Mouse (Mus musculus): ENCODE results near the gene Pigs. TPM values are rescaled to one million over a fixed set of nuclear protein-coding genes. Genes with fewer than 3 reads are reported as not detected.
A peak's percentile ranks its signal among the peaks of the same experiment; 100 is the strongest.

Gene Pigs
- polyA plus RNA-seq, 1 experiment from 2014 or later, result 88.9 TPM

- H3K9me3 ChIP-seq, result no peaks in the 10 kb centered on the region
- 1% methylated on average over 55 of the region's 66 CpGs for WGBS
- peak within 1 kb of the TSS; percentile 89 for H3K4me2 ChIP-seq (replicated peaks)
- peak within 1 kb of the TSS; percentile 91 for H3K4me3 ChIP-seq
- no peaks in the 10 kb centered on the region for H3K27me3 ChIP-seq
- H3K27ac ChIP-seq, result peak within 1 kb of the TSS; percentile 93
- peaks cover 46% of the 10 kb centered on the region for H3K36me3 ChIP-seq
- peak; percentile 89 for ATAC-seq (ENCODE audit: low FRiP score, low read depth)
- H3K9ac ChIP-seq, result peak within 1 kb of the TSS; percentile 96
- peaks cover 37% of the 10 kb centered on the region for H3K4me1 ChIP-seq
Observed at GRCm38 (mm10) chr11:78343381-78344327, 15.4 kb downstream of the Pigs start, which contains the start of gene Unc119. TSS of gene Unc119 (plus strand) at chr11:78343482.

GRCm38 (mm10) chr11:78344328-78344889, 16.2 kb downstream of the Pigs start:
- Histone ChIP-seq H3K4me3 (peak overlapping the region; percentile 91), H3K4me1 (peaks cover 38% of the 10 kb centered on the region), H3K9ac (peak overlapping the region; percentile 96), H3K9me3 (no peaks in the 10 kb centered on the region), H3K27ac (peak overlapping the region; percentile 93; the same call in 1 of the 2 replicates), H3K36me3 (peaks cover 46% of the 10 kb centered on the region), H3K27me3 (no peaks in the 10 kb centered on the region), H3K4me2 (replicated peaks) (peak overlapping the region; percentile 89)
- WGBS, result 79% methylated on average over 6 of the region's 6 CpGs
- no peak for ATAC-seq (ENCODE audit: low FRiP score, low read depth)

- Histone ChIP-seq H3K4me2 (replicated peaks) (peak overlapping the region; percentile 89), H3K36me3 (peaks cover 43% of the 10 kb centered on the region), H3K27ac (peak overlapping the region; percentile 52; the same call in 1 of the 2 replicates), H3K9ac (peak overlapping the region; percentile 55), H3K27me3 (no peaks in the 10 kb centered on the region), H3K9me3 (no peaks in the 10 kb centered on the region), H3K4me3 (peak overlapping the region; percentile 91), H3K4me1 (peaks cover 45% of the 10 kb centered on the region)
- WGBS, result 66% methylated on average over 8 of the region's 8 CpGs
- ATAC-seq (ENCODE audit: low FRiP score, low read depth), result no peak
Observed at GRCm38 (mm10) chr11:78344890-78345715, 16.9 kb downstream of the Pigs start.

GRCm38 (mm10) chr11:78345801-78346200, 17.6 kb downstream of the Pigs start:
- WGBS, result 79% methylated on average over 7 of the region's 7 CpGs
- H3K4me2 ChIP-seq (replicated peaks), result peak overlapping the region; percentile 89; the same call in 1 of the 2 replicates
- no peak for ATAC-seq (ENCODE audit: low FRiP score, low read depth)
- peak overlapping the region; percentile 22; the same call in 1 of the 2 replicates for H3K27ac ChIP-seq
- peak overlapping the region; percentile 50; the same call in 1 of the 2 replicates for H3K9ac ChIP-seq
- H3K4me1 ChIP-seq, result peaks cover 45% of the 10 kb centered on the region
- H3K9me3 ChIP-seq, result no peaks in the 10 kb centered on the region
- peaks cover 36% of the 10 kb centered on the region for H3K36me3 ChIP-seq
- H3K27me3 ChIP-seq, result no peaks in the 10 kb centered on the region
- no peak overlapping the region for H3K4me3 ChIP-seq

GRCm38 (mm10) chr11:78346326-78347069, 18.3 kb downstream of the Pigs start:
- Histone ChIP-seq H3K9ac (peak overlapping the region; percentile 45; the same call in 1 of the 2 replicates), H3K36me3 (peaks cover 30% of the 10 kb centered on the region), H3K27me3 (no peaks in the 10 kb centered on the region), H3K4me1 (peaks cover 45% of the 10 kb centered on the region), H3K4me2 (replicated peaks) (0 out of 2 replicates have a peak overlapping the region, but pooled peaks have one; percentile 89), H3K4me3 (no peak overlapping the region), H3K9me3 (no peaks in the 10 kb centered on the region), H3K27ac (no peak overlapping the region)
- WGBS, result 72% methylated on average over 6 of the region's 6 CpGs
- ATAC-seq (ENCODE audit: low FRiP score, low read depth), result no peak

- ATAC-seq (ENCODE audit: low FRiP score, low read depth), result no peak
- Histone ChIP-seq H3K9me3 (no peaks in the 10 kb centered on the region), H3K27me3 (no peaks in the 10 kb centered on the region), H3K4me2 (replicated peaks) (no peak overlapping the region), H3K27ac (no peak overlapping the region), H3K4me1 (peaks cover 45% of the 10 kb centered on the region), H3K36me3 (peaks cover 26% of the 10 kb centered on the region), H3K4me3 (no peak overlapping the region), H3K9ac (no peak overlapping the region)
- WGBS, result 94% methylated on average over 10 of the region's 10 CpGs
Observed at GRCm38 (mm10) chr11:78347070-78347754, 19.0 kb downstream of the Pigs start.

GRCm38 (mm10) chr11:78347908-78348307, 19.7 kb downstream of the Pigs start:
- Histone ChIP-seq H3K27ac (no peak overlapping the region), H3K4me2 (replicated peaks) (no peak overlapping the region), H3K4me1 (peaks cover 43% of the 10 kb centered on the region), H3K36me3 (peaks cover 26% of the 10 kb centered on the region), H3K27me3 (no peaks in the 10 kb centered on the region), H3K9me3 (no peaks in the 10 kb centered on the region), H3K9ac (no peak overlapping the region), H3K4me3 (no peak overlapping the region)
- ATAC-seq (ENCODE audit: low FRiP score, low read depth), result no peak
- WGBS, result 75% methylated on average over 9 of the region's 9 CpGs

- whole genome bisulfite sequencing, result 61% methylated on average over 7 of the region's 7 CpGs
- Histone ChIP-seq H3K27me3 (no peaks in the 10 kb centered on the region), H3K4me3 (no peak overlapping the region), H3K36me3 (peaks cover 26% of the 10 kb centered on the region), H3K27ac (no peak overlapping the region), H3K4me1 (peaks cover 41% of the 10 kb centered on the region), H3K9me3 (no peaks in the 10 kb centered on the region), H3K9ac (no peak overlapping the region), H3K4me2 (replicated peaks) (no peak overlapping the region)
- ATAC-seq (ENCODE audit: low FRiP score, low read depth), result no peak
Observed at GRCm38 (mm10) chr11:78348474-78348873, 20.3 kb downstream of the Pigs start.

GRCm38 (mm10) chr11:78349441-78350358, 21.5 kb downstream of the Pigs start:
- H3K27ac ChIP-seq, result 0 out of 2 replicates have a peak overlapping the region, but pooled peaks have one; percentile 22
- H3K4me1 ChIP-seq, result peaks cover 33% of the 10 kb centered on the region
- no peak overlapping the region for H3K4me2 ChIP-seq (replicated peaks)

GRCm38 (mm10) chr11:78353081-78353480, 24.9 kb downstream of the Pigs start:
- no peak overlapping the region for H3K4me3 ChIP-seq
- no peaks in the 10 kb centered on the region for H3K9me3 ChIP-seq
- ATAC-seq (ENCODE audit: low FRiP score, low read depth), result no peak
- H3K27me3 ChIP-seq, result no peaks in the 10 kb centered on the region
- H3K27ac ChIP-seq, result no peak overlapping the region
- H3K4me2 ChIP-seq (replicated peaks), result no peak overlapping the region
- WGBS, result 92% methylated on average over 1 of the region's 1 CpGs
- H3K36me3 ChIP-seq, result peaks cover 17% of the 10 kb centered on the region
- H3K9ac ChIP-seq, result no peak overlapping the region
- 0 out of 2 replicates have a peak, but pooled peaks cover 8% of the 10 kb centered on the region for H3K4me1 ChIP-seq

More at GRCm38 (mm10) chr11:78349441-78350358, 21.5 kb downstream of the Pigs start:
- peaks cover 26% of the 10 kb centered on the region for H3K36me3 ChIP-seq
- 89% methylated on average over 4 of the region's 4 CpGs for WGBS
- H3K9ac ChIP-seq, result 0 out of 2 replicates have a peak overlapping the region, but pooled peaks have one; percentile 25
- no peaks in the 10 kb centered on the region for H3K27me3 ChIP-seq
- ATAC-seq (ENCODE audit: low FRiP score, low read depth), result no peak
- H3K4me3 ChIP-seq, result no peak overlapping the region
- no peaks in the 10 kb centered on the region for H3K9me3 ChIP-seq

Data from limb, embryonic 13.5 days (tissue).